Mouse (Mus musculus) MEL (cell line): ENCODE data around the gene Nudt2. TPM values are rescaled to one million over a fixed set of nuclear protein-coding genes. Genes with fewer than 3 reads are reported as not detected.

Experiments used
- DNase-seq: peaks from one replicate; pipeline ENCODE4 v3.0.0; 2011; ENCODE audit warnings: low read depth, low spot score
- H3K27ac ChIP-seq: 2 replicates; pipeline ENCODE4 v1.5.1; 2012; ENCODE audit warnings: low read depth, mild to moderate bottlenecking, control low read depth, low read length, moderate library complexity; ENCODE audit not compliant: control insufficient read depth
- H3K27me3 ChIP-seq, 2 experiments: fragments of 150-350 bp in 1 of 2; sonication (generic) in 1 of 2; 2 replicates each; pipeline ENCODE4 v1.6.1; 2012; ENCODE audit warnings: low read length in 2 of 2, mild to moderate bottlenecking in 2 of 2, improper control_type of control experiment in 1 of 2, moderate library complexity in 1 of 2; ENCODE audit not compliant: insufficient read depth in 2 of 2, control insufficient read depth in 1 of 2
- H3K36me3 ChIP-seq, 2 experiments: 2 replicates each; pipeline ENCODE4 v1.6.1; 2012 to 2014; ENCODE audit warnings: low read length in 2 of 2, improper control_type of control experiment in 1 of 2, inconsistent platforms in 1 of 2, mild to moderate bottlenecking in 1 of 2; ENCODE audit not compliant: insufficient read depth in 2 of 2, control insufficient read depth in 1 of 2
- H3K4me1 ChIP-seq, 2 experiments: fragments of 150-350 bp in 1 of 2; sonication (generic) in 1 of 2; 2 replicates each; pipeline ENCODE4 v1.6.1; 2012; ENCODE audit warnings: low read length in 2 of 2, improper control_type of control experiment in 1 of 2, mild to moderate bottlenecking in 1 of 2; ENCODE audit not compliant: insufficient read depth in 2 of 2, control insufficient read depth in 1 of 2
- H3K4me3 ChIP-seq, 2 experiments: fragments of 150-350 bp in 1 of 2; sonication (generic) in 1 of 2; 2 replicates each; pipeline ENCODE4 v1.5.1; 2012; ENCODE audit warnings: low read depth in 2 of 2, low read length in 2 of 2, mild to moderate bottlenecking in 2 of 2, moderate library complexity in 2 of 2, control low read depth in 1 of 2, improper control_type of control experiment in 1 of 2; ENCODE audit not compliant: control insufficient read depth in 1 of 2, insufficient read depth in 1 of 2
- H3K79me2 ChIP-seq: 2 replicates; pipeline ENCODE4 v1.6.1; 2012; ENCODE audit warnings: mild to moderate bottlenecking, low read length, moderate library complexity; ENCODE audit not compliant: control insufficient read depth, poor library complexity, insufficient read depth
- H3K9ac ChIP-seq: 2 replicates; pipeline ENCODE4 v1.6.1; 2012; ENCODE audit warnings: low read depth, mild to moderate bottlenecking, control low read depth, low read length, moderate library complexity; ENCODE audit not compliant: control insufficient read depth, poor library complexity, severe bottlenecking
- H3K9me3 ChIP-seq: fragments of 150-350 bp; sonication (generic); replicated peaks from 2 replicates; pipeline ENCODE4 v1.6.1; 2012; ENCODE audit warnings: mild to moderate bottlenecking, low read length, improper control_type of control experiment, moderate library complexity; ENCODE audit not compliant: insufficient read depth
- CHD1 ChIP-seq: IDR thresholded peaks from 2 replicates; pipeline ENCODE4 v1.6.1; 2012; ENCODE audit warnings: low read depth, mild to moderate bottlenecking, inconsistent platforms, low read length, improper control_type of control experiment
- CHD2 ChIP-seq: IDR thresholded peaks from 2 replicates; pipeline ENCODE4 v1.6.1; 2011; ENCODE audit warnings: low read length, improper control_type of control experiment
- CTCF ChIP-seq, 3 experiments: IDR thresholded peaks in 2 of 3; conservative IDR thresholded peaks in 1 of 3; 2 replicates each; pipeline ENCODE4 v1.5.1; 2011 to 2012; ENCODE audit warnings: low read length in 3 of 3, low read depth in 2 of 3, mild to moderate bottlenecking in 2 of 3, improper control_type of control experiment in 1 of 3, inconsistent platforms in 1 of 3, mixed read lengths in 1 of 3, moderate library complexity in 1 of 3; ENCODE audit not compliant: control insufficient read depth in 1 of 3, insufficient read depth in 1 of 3, poor library complexity in 1 of 3, severe bottlenecking in 1 of 3
- E2F4 ChIP-seq: IDR thresholded peaks from 2 replicates; pipeline ENCODE4 v1.6.1; 2011; ENCODE audit warnings: low read depth, low read length, improper control_type of control experiment, borderline replicate concordance
- ELF1 ChIP-seq: IDR thresholded peaks from 2 replicates; pipeline ENCODE4 v1.6.1; 2014; ENCODE audit warnings: low read depth, mild to moderate bottlenecking, inconsistent platforms, low read length, improper control_type of control experiment, moderate library complexity
- ETS1 ChIP-seq: IDR thresholded peaks from 2 replicates; pipeline ENCODE4 v1.6.1; 2012; ENCODE audit warnings: low read depth, mild to moderate bottlenecking, inconsistent platforms, low read length, improper control_type of control experiment, moderate library complexity
- GATA1 ChIP-seq: IDR thresholded peaks from 2 replicates; pipeline ENCODE4 v1.6.1; 2011; ENCODE audit warnings: low read depth, low read length, improper control_type of control experiment
- HCFC1 ChIP-seq: IDR thresholded peaks from 2 replicates; pipeline ENCODE4 v1.6.1; 2012; ENCODE audit warnings: low read depth, mild to moderate bottlenecking, inconsistent platforms, low read length, improper control_type of control experiment, moderate library complexity
- JUND ChIP-seq: IDR thresholded peaks from 2 replicates; pipeline ENCODE4 v1.6.1; 2011; ENCODE audit warnings: low read depth, mild to moderate bottlenecking, improper control_type of control experiment, low read length
- KAT2A ChIP-seq: conservative IDR thresholded peaks from 2 replicates; pipeline ENCODE4 v1.6.1; 2012; ENCODE audit warnings: low read depth, low read length, improper control_type of control experiment, inconsistent platforms
- MAX ChIP-seq: IDR thresholded peaks from 2 replicates; pipeline ENCODE4 v1.6.1; 2011; ENCODE audit warnings: low read length, improper control_type of control experiment
- MEF2A ChIP-seq: IDR thresholded peaks from 2 replicates; pipeline ENCODE4 v1.6.1; 2014; ENCODE audit warnings: low read depth, mild to moderate bottlenecking, inconsistent platforms, low read length, improper control_type of control experiment; ENCODE audit not compliant: poor library complexity, insufficient replicate concordance, severe bottlenecking; ENCODE audit errors: extremely low read depth
- MYB ChIP-seq: IDR thresholded peaks from 2 replicates; pipeline ENCODE4 v1.6.1; 2011; ENCODE audit warnings: mild to moderate bottlenecking, low read depth, low read length, improper control_type of control experiment
- MYC ChIP-seq: IDR thresholded peaks from 2 replicates; pipeline ENCODE4 v1.6.1; 2011; ENCODE audit warnings: low read depth, mild to moderate bottlenecking, low read length, improper control_type of control experiment, moderate library complexity
- NELFE ChIP-seq: IDR thresholded peaks from 2 replicates; pipeline ENCODE4 v1.6.1; 2011; ENCODE audit warnings: low read depth, low read length, improper control_type of control experiment
- NRF1 ChIP-seq: IDR thresholded peaks from 2 replicates; pipeline ENCODE4 v1.6.1; 2014; ENCODE audit warnings: low read depth, mild to moderate bottlenecking, inconsistent platforms, low read length, improper control_type of control experiment, moderate library complexity; ENCODE audit not compliant: poor library complexity, insufficient read depth, severe bottlenecking
- POLR2AphosphoS2 ChIP-seq: IDR thresholded peaks from 2 replicates; pipeline ENCODE4 v1.6.1; 2011; ENCODE audit warnings: low read length, improper control_type of control experiment
- RAD21 ChIP-seq: IDR thresholded peaks from 2 replicates; pipeline ENCODE4 v1.6.1; 2011; ENCODE audit warnings: mild to moderate bottlenecking, low read depth, low read length, improper control_type of control experiment
- RCOR1 ChIP-seq: IDR thresholded peaks from 2 replicates; pipeline ENCODE4 v1.6.1; 2012; ENCODE audit warnings: low read depth, mild to moderate bottlenecking, inconsistent platforms, low read length, improper control_type of control experiment
- SIN3A ChIP-seq: IDR thresholded peaks from 2 replicates; pipeline ENCODE4 v1.6.1; 2012; ENCODE audit warnings: low read length, improper control_type of control experiment, inconsistent platforms
- SMC3 ChIP-seq: IDR thresholded peaks from 2 replicates; pipeline ENCODE4 v1.6.1; 2011; ENCODE audit warnings: low read depth, low read length, improper control_type of control experiment
- TAL1 ChIP-seq: IDR thresholded peaks from 2 replicates; pipeline ENCODE4 v1.6.1; 2012; ENCODE audit warnings: mild to moderate bottlenecking, inconsistent platforms, low read length, moderate library complexity, mixed read lengths
- TBP ChIP-seq: IDR thresholded peaks from 2 replicates; pipeline ENCODE4 v1.8.0; 2011; ENCODE audit warnings: low read depth, low read length, improper control_type of control experiment
- TCF12 ChIP-seq: IDR thresholded peaks from 2 replicates; pipeline ENCODE4 v1.6.1; 2014; ENCODE audit warnings: low read depth, mild to moderate bottlenecking, inconsistent platforms, low read length, improper control_type of control experiment, moderate library complexity
- USF1 ChIP-seq: IDR thresholded peaks from 2 replicates; pipeline ENCODE4 v1.6.1; 2014; ENCODE audit warnings: low read depth, mild to moderate bottlenecking, inconsistent platforms, low read length, improper control_type of control experiment, moderate library complexity
- USF2 ChIP-seq, 2 experiments: IDR thresholded peaks; 2 replicates each; pipeline ENCODE4 v1.6.1; 2011 to 2012; ENCODE audit warnings: improper control_type of control experiment in 2 of 2, low read length in 2 of 2, borderline replicate concordance in 1 of 2, inconsistent platforms in 1 of 2, low read depth in 1 of 2, mild to moderate bottlenecking in 1 of 2; ENCODE audit not compliant: insufficient read depth in 1 of 2
- ZKSCAN1 ChIP-seq: IDR thresholded peaks from 2 replicates; pipeline ENCODE4 v1.6.1; 2012; ENCODE audit warnings: low read depth, mild to moderate bottlenecking, inconsistent platforms, low read length, improper control_type of control experiment, moderate library complexity
- ZNF384 ChIP-seq: IDR thresholded peaks from 2 replicates; pipeline ENCODE4 v1.6.1; 2012; ENCODE audit warnings: low read depth, mild to moderate bottlenecking, inconsistent platforms, low read length, improper control_type of control experiment
- polyA plus RNA-seq, 2 experiments: library from polyadenylated mRNA; stranded (reverse) in 1 of 2; unstranded in 1 of 2; fragments of >175 nt in 1 of 2; fragments of >200 nt in 1 of 2; gene quantifications; 2 replicates each; pipeline versions ENCODE4 v1.2.1 to v1.2.4; 2012; ENCODE audit warnings: low replicate concordance in 2 of 2, low read depth in 1 of 2; ENCODE audit not compliant: insufficient read length in 2 of 2, insufficient read depth in 1 of 2, missing spikeins in 1 of 2
- total RNA-seq: library from RNA; depleted of rRNA; stranded (reverse); fragments of 300-350 nt; gene quantifications from 2 replicates; pipeline ENCODE4 v1.2.3, GENCODE M21; 2012

Gene Nudt2
- total and polyA plus RNA-seq, 3 experiments = 19.2 to 25.3 TPM; not detected in 1

- Histone ChIP-seq H3K36me3 (no peaks in the 10 kb centered on the region), H3K9ac (no peak overlapping the region), H3K27ac (no peak overlapping the region), H3K9me3 (no peaks in the 10 kb centered on the region), H3K79me2 (no peaks in the 10 kb centered on the region), H3K27me3 (peaks cover 3 to 8% of the 10 kb centered on the region in 2 experiments; a peak in 3 of 4 replicates), H3K4me3 (no peak overlapping the region), H3K4me1 (no peaks in the 10 kb centered on the region)
- TF ChIP-seq MYB (no peak), JUND (no peak), RAD21 (no peak)
- no peak for DNase-seq
Measured at GRCm38 (mm10) chr4:41513714-41514113, 48.8 kb downstream of the Nudt2 start.

GRCm38 (mm10) chr4:41517233-41517632 is 52.3 kb downstream of the Nudt2 start, which contains the start of gene 1110017D15Rik:
Gene 1110017D15Rik (minus strand): TSS chr4:41517333.
- H3K79me2 ChIP-seq = no peaks in the 10 kb centered on the region
- H3K4me3 ChIP-seq = no peak within 1 kb of the TSS

GRCm38 (mm10) chr4:41518349-41518748 is 53.4 kb downstream of the Nudt2 start:
- Histone ChIP-seq H3K4me1 (no peaks in the 10 kb centered on the region), H3K27me3 (peaks cover 0 to 3% of the 10 kb centered on the region in 2 experiments; a peak in 1 of 4 replicates), H3K27ac (no peak overlapping the region), H3K9ac (no peak overlapping the region), H3K36me3 (no peaks in the 10 kb centered on the region), H3K79me2 (no peaks in the 10 kb centered on the region), H3K9me3 (no peaks in the 10 kb centered on the region), H3K4me3 (no peak overlapping the region)
- no peak for DNase-seq
- no peak for TF ChIP-seq POLR2AphosphoS2
- TF ChIP-seq E2F4 = no peak
- no peak for TF ChIP-seq MAX
- TF ChIP-seq RCOR1 = no peak
- no peak for TF ChIP-seq CTCF (IDR thresholded peaks at IDR 0.05 in 2 of 3, conservative IDR thresholded peaks at IDR 0.05 in 1 of 3; ENCODE audit: control insufficient read depth in 1 of 3, insufficient read depth in 1 of 3, low read depth in 2 of 3, low read length in 3 of 3, poor library complexity in 1 of 3, severe bottlenecking in 1 of 3)
- TF ChIP-seq NELFE = no peak
- TF ChIP-seq TAL1 = no peak
- TF ChIP-seq SMC3 = no peak
- TF ChIP-seq TBP = no peak
- TF ChIP-seq MEF2A = no peak

More at GRCm38 (mm10) chr4:41517233-41517632, 52.3 kb downstream of the Nudt2 start, which contains the start of gene 1110017D15Rik:
- no peaks in the 10 kb centered on the region for H3K9me3 ChIP-seq
- H3K4me1 ChIP-seq = no peaks in the 10 kb centered on the region
- H3K27me3 ChIP-seq = peaks cover 0 to 5% of the 10 kb centered on the region in 2 experiments; a peak in 2 of 4 replicates
- no peaks in the 10 kb centered on the region for H3K36me3 ChIP-seq
- no peak within 1 kb of the TSS for H3K27ac ChIP-seq
- TF ChIP-seq MAX (no peak), KAT2A (no peak), CHD2 (no peak), NELFE (no peak), SIN3A (no peak), HCFC1 (no peak), NRF1 (no peak), USF1 (no peak), USF2 (IDR thresholded peaks at IDR 0.05; ENCODE audit: borderline replicate concordance in 1 of 2, insufficient read depth in 1 of 2, low read depth in 1 of 2, low read length in 2 of 2) (no peak), GATA1 (no peak), ELF1 (no peak), MYC (no peak), ETS1 (no peak), CHD1 (no peak), ZKSCAN1 (no peak), TCF12 (no peak), ZNF384 (no peak)
- DNase-seq = no peak
- H3K9ac ChIP-seq = no peak within 1 kb of the TSS
